Comparison of ENCODE assay signal across 20 mouse cellular contexts in genomic region chr11:45592890-45593642, GRCm38 (mm10).
DNase-seq lines count a peak whose midpoint lies in the region; ATAC-seq and TF ChIP-seq lines count a peak whose summit lies in the region.
"Had no signal": no experiment of that assay in that cellular context is flagged by ENCODE, and none has a peak within 500 bp of the region (broad histone marks: within the 10 kb centered on the region; RNA-seq: fewer than 3 reads in every experiment).

No protein-coding gene starts in this region.

- H3K4me3 ChIP-seq in hindbrain, embryonic 12.5 days, result no peak overlapping the region
- H3K4me3 ChIP-seq in hindbrain, embryonic 10.5 days, result no peak overlapping the region
- no peak overlapping the region for H3K4me3 ChIP-seq in hindbrain, embryonic 14.5 days (replicated peaks; ENCODE audit: low read length)
- H3K4me3 ChIP-seq: embryonic facial prominence, embryonic 13.5 days; forebrain, embryonic 15.5 days; heart, embryonic 10.5 days had no signal

- 50% methylated on average over 11 of the region's 11 CpGs for WGBS in hindbrain, embryonic 12.5 days
- WGBS in hindbrain, embryonic 10.5 days, result 66% methylated on average over 11 of the region's 11 CpGs
- 48% methylated on average over 11 of the region's 11 CpGs for WGBS in hindbrain, embryonic 14.5 days

- no peaks in the 10 kb centered on the region for H3K27me3 ChIP-seq in hindbrain, embryonic 12.5 days
- no peaks in the 10 kb centered on the region for H3K27me3 ChIP-seq in hindbrain, embryonic 10.5 days (ENCODE audit: insufficient read depth, poor library complexity, severe bottlenecking)
- H3K27me3 ChIP-seq in hindbrain, embryonic 14.5 days (ENCODE audit: control insufficient read depth, insufficient read depth, low read length), result no peaks in the 10 kb centered on the region
- H3K27me3 ChIP-seq: embryonic facial prominence, embryonic 13.5 days; forebrain, embryonic 15.5 days had no signal

- 0 out of 2 replicates have a peak, but pooled peaks have one; percentile 43 for ATAC-seq in hindbrain, embryonic 12.5 days (ENCODE audit: low FRiP score)
- no peak for ATAC-seq in hindbrain, embryonic 14.5 days (ENCODE audit: low FRiP score)
- ATAC-seq: CD4-positive, CD25-positive, alpha-beta regulatory T cell, adult 4 months; forebrain, embryonic 15.5 days had no signal

- H3K36me3 ChIP-seq in hindbrain, embryonic 12.5 days, result no peaks in the 10 kb centered on the region
- H3K36me3 ChIP-seq in hindbrain, embryonic 10.5 days, result no peaks in the 10 kb centered on the region
- H3K36me3 ChIP-seq in hindbrain, embryonic 14.5 days (replicated peaks; ENCODE audit: control insufficient read depth, insufficient read depth), result no peaks in the 10 kb centered on the region
- H3K36me3 ChIP-seq: embryonic facial prominence, embryonic 13.5 days; forebrain, embryonic 15.5 days; heart, embryonic 10.5 days had no signal

- DNase-seq in hindbrain, embryonic 10.5 days (ENCODE audit: low spot score), result no peak
- peak; percentile 66 for DNase-seq in brain, embryonic 14.5 days (ENCODE audit: low read depth)
- DNase-seq in hindbrain, embryonic 14.5 days (ENCODE audit: low spot score), result peak; percentile 27
- DNase-seq in mesoderm, embryonic 11.5 days (ENCODE audit: low read depth, low spot score), result peak; percentile 26
- DNase-seq in adrenal gland, postnatal 14 days, result no peak
- no peak for DNase-seq in cerebellum, postnatal 4 days (ENCODE audit: low spot score in 2 of 2)
- DNase-seq: cerebellum, adult 2 months; gastrocnemius, postnatal 14 days; kidney, adult 18-20 months; kidney, postnatal 36 days; layer of hippocampus, postnatal 36 days; lung, embryonic 14.5 days; right cerebral cortex, adult 18-20 months; spleen, adult 18-20 months had no signal

- no peaks in the 10 kb centered on the region for H3K9me3 ChIP-seq in hindbrain, embryonic 12.5 days (replicated peaks)
- H3K9me3 ChIP-seq in hindbrain, embryonic 10.5 days, result no peaks in the 10 kb centered on the region
- H3K9me3 ChIP-seq in hindbrain, embryonic 14.5 days (ENCODE audit: control insufficient read depth, low read length), result no peaks in the 10 kb centered on the region
- H3K9me3 ChIP-seq: embryonic facial prominence, embryonic 13.5 days; forebrain, embryonic 15.5 days; heart, embryonic 10.5 days had no signal

- peaks cover 9% of the 10 kb centered on the region for H3K4me1 ChIP-seq in hindbrain, embryonic 12.5 days
- peaks cover 12% of the 10 kb centered on the region; the same call in 1 of the 2 replicates for H3K4me1 ChIP-seq in hindbrain, embryonic 10.5 days (replicated peaks)
- peaks cover 15% of the 10 kb centered on the region for H3K4me1 ChIP-seq in hindbrain, embryonic 14.5 days (replicated peaks; ENCODE audit: control insufficient read depth, insufficient read depth, low read length)
- H3K4me1 ChIP-seq: heart, embryonic 10.5 days had no signal

- TF ChIP-seq CTCF in brain, embryonic 14.5 days (IDR thresholded peaks at IDR 0.05; ENCODE audit: borderline replicate concordance, extremely low read depth, insufficient read depth, insufficient read length), result no peak

- peak overlapping the region; percentile 60 for H3K27ac ChIP-seq in hindbrain, embryonic 12.5 days
- no peak overlapping the region for H3K27ac ChIP-seq in hindbrain, embryonic 10.5 days
- H3K27ac ChIP-seq in hindbrain, embryonic 14.5 days, result peak overlapping the region; percentile 38; the same call in 1 of the 2 replicates
- H3K27ac ChIP-seq: embryonic facial prominence, embryonic 13.5 days; forebrain, embryonic 15.5 days; heart, embryonic 10.5 days; stomach, postnatal 0 days had no signal

- H3K9ac ChIP-seq in hindbrain, embryonic 12.5 days, result no peak overlapping the region
- H3K9ac ChIP-seq in hindbrain, embryonic 14.5 days, result no peak overlapping the region
- H3K9ac ChIP-seq: embryonic facial prominence, embryonic 13.5 days; forebrain, embryonic 15.5 days; lung, embryonic 14.5 days had no signal

- no peak for TF ChIP-seq POLR2A in brain, embryonic 14.5 days (IDR thresholded peaks at IDR 0.05; ENCODE audit: borderline replicate concordance, extremely low read depth, insufficient read depth, insufficient read length, poor library complexity, severe bottlenecking)

- H3K4me2 ChIP-seq in hindbrain, embryonic 12.5 days (replicated peaks), result no peak overlapping the region
- no peak overlapping the region for H3K4me2 ChIP-seq in hindbrain, embryonic 14.5 days (replicated peaks)
- H3K4me2 ChIP-seq: embryonic facial prominence, embryonic 13.5 days; forebrain, embryonic 15.5 days; lung, embryonic 14.5 days had no signal

Comparison
In these comparisons a context has a peak if more than half of its experiments do, and no peak if none do; other contexts are left out.
1. DNase-seq: peak in brain, embryonic 14.5 days (single experiment), hindbrain, embryonic 14.5 days (single experiment) and mesoderm, embryonic 11.5 days (single experiment); none in hindbrain, embryonic 10.5 days (single experiment), adrenal gland, postnatal 14 days (single experiment) and cerebellum, postnatal 4 days (0 of 2).